Mouse (Mus musculus) CH12.LX (cell line): ENCODE results near the gene Pkn1.

ENCODE experiments used
- CTCF ChIP-seq, 2 experiments: IDR thresholded peaks in 1 of 2; conservative IDR thresholded peaks in 1 of 2; 2 replicates each; pipeline ENCODE4 v1.5.1; 2011 to 2012; ENCODE audit warnings: low read depth in 2 of 2, low read length in 2 of 2, improper control_type of control experiment in 1 of 2, inconsistent platforms in 1 of 2, mild to moderate bottlenecking in 1 of 2, moderate library complexity in 1 of 2
- E2F4 ChIP-seq: IDR thresholded peaks from 2 replicates; pipeline ENCODE4 v1.6.1; 2011; ENCODE audit warnings: low read depth, low read length, improper control_type of control experiment; ENCODE audit not compliant: insufficient replicate concordance
- MYC ChIP-seq: IDR thresholded peaks from 2 replicates; pipeline ENCODE4 v1.6.1; 2011; ENCODE audit warnings: low read depth, mild to moderate bottlenecking, improper control_type of control experiment, low read length
- NELFE ChIP-seq: IDR thresholded peaks from 2 replicates; pipeline ENCODE4 v1.6.1; 2011; ENCODE audit warnings: low read depth, low read length, improper control_type of control experiment
- PAX5 ChIP-seq: IDR thresholded peaks from 2 replicates; pipeline ENCODE4 v1.6.1; 2012; ENCODE audit warnings: low read length, inconsistent platforms, mixed read lengths
- POLR2A ChIP-seq: IDR thresholded peaks from 2 replicates; pipeline ENCODE4 v1.6.1; 2011; ENCODE audit warnings: low read depth, mild to moderate bottlenecking, improper control_type of control experiment, low read length
- UBTF ChIP-seq: IDR thresholded peaks from 2 replicates; pipeline ENCODE4 v1.6.1; 2012; ENCODE audit warnings: low read depth, mild to moderate bottlenecking, inconsistent platforms, low read length, improper control_type of control experiment, moderate library complexity

GRCm38 (mm10) chr8:83667526-83667925, 31.5 kb downstream of the Pkn1 start:
- TF ChIP-seq UBTF, result no peak
- no peak for TF ChIP-seq NELFE
- TF ChIP-seq CTCF (conservative IDR thresholded peaks at IDR 0.05 in 1 of 2, IDR thresholded peaks at IDR 0.05 in 1 of 2; ENCODE audit: low read depth in 2 of 2, low read length in 2 of 2), result no peak
- TF ChIP-seq PAX5, result no peak
- TF ChIP-seq POLR2A, result no peak
- no peak for TF ChIP-seq E2F4
- TF ChIP-seq MYC, result no peak
